Mouse (Mus musculus) layer of hippocampus, adult 8-10 months (tissue): ENCODE measurements around the gene Stk16. TPM values are rescaled to one million over a fixed set of nuclear protein-coding genes. Genes with fewer than 3 reads are reported as not detected.

ENCODE experiments used
- DNase-seq, 2 experiments: peaks; one replicate each; pipeline ENCODE4 v3.0.0; 2022; ENCODE audit warnings: low spot score in 2 of 2
- total RNA-seq, 4 experiments: library from RNA; stranded (reverse); gene quantifications; 2 replicates each; pipeline ENCODE4 v1.2.4; 2022

Stk16 gene
- total RNA-seq, 4 experiments from 2014 or later = 78.7 to 88.5 (median 84.5) TPM

- peak; percentile 80 to 82 for DNase-seq
These were observed 25.7 kb downstream of the Stk16 start, which contains the start of gene Dnajb2 for GRCm38 (mm10) chr1:75236117-75237050. TSS of gene Dnajb2 (plus strand) at chr1:75236406.

DNA sequence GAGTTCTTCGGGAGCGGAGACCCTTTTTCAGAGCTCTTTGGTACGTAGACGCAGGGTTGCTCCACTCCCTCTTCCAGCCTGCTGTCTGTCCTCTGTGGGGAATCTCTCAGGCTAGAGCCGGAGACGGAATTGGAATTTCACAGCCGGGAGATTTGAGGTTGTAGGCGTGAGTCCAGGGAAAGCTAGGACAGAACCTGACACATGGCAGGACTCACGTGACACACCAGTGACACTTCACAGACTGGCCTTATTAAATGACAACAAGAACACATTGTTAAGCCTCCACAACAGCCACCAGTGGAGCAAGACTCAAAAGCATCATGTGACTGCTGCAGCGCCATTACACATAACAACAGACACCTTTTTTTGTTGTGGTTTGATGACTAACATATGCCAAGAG lies 29.0 kb downstream of the Stk16 start:
- DNase-seq = peak in 1 of 2 experiments; percentile 77

DNA sequence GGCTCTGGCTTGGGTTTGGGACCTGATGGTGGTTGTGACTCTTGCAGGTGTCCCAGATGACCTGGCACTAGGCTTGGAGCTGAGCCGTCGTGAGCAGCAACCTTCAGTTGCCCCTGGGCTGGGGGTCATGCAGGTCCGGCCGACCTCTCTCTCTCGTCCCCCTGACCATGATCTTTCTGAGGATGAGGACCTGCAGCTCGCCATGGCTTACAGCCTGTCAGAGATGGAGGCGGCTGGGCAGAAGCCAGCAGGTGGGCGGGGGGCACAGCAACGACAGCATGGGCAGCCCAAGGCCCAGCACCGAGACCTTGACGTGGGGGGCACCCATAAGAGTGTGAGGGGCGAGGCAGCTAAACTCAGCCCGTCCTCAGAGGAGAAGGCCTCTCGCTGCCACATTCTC lies 32.8 kb downstream of the Stk16 start:
- DNase-seq = no peak

DNA sequence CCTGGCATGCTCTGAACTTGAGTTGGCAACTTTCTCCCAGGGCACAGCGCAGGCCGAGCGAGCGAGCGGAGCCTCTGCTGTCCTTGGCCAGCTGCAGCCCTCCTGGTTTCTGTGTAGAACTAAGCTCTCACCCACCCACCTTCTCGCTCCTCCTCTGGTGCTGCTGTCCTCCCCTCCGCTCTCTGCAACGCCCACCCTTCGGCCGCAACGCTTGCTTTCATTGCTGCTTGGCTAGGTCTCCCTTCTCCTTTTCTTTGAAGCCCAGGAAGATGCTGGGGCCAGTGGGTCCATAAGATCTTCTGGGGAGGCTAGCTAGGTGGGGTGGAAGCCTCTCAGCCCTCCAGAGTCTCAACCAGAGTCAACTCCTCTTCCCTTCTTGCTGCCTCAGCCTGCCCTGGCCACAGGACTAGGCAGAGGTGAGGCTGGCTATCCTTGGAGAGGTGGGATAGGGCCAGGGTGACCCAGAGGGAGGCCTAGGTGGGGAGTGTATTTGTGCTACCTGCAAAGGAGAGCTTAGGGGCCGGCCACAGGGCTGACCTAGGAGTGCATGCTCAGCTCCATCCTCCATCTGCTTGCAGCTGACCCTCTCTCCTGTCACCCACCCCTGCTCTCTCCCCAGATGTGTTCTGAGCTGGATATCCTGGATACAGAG lies 33.7 kb downstream of the Stk16 start:
- no peak for DNase-seq

GRCm38 (mm10) chr1:75244836-75245235 lies 34.2 kb downstream of the Stk16 start:
- no peak for DNase-seq

GRCm38 (mm10) chr1:75247071-75247930 lies 36.7 kb downstream of the Stk16 start:
- DNase-seq = no peak

- no peak for DNase-seq
These were observed 37.6 kb downstream of the Stk16 start for GRCm38 (mm10) chr1:75248041-75248772.

- DNase-seq = no peak
These were observed 39.9 kb downstream of the Stk16 start for GRCm38 (mm10) chr1:75250498-75250897.

DNA sequence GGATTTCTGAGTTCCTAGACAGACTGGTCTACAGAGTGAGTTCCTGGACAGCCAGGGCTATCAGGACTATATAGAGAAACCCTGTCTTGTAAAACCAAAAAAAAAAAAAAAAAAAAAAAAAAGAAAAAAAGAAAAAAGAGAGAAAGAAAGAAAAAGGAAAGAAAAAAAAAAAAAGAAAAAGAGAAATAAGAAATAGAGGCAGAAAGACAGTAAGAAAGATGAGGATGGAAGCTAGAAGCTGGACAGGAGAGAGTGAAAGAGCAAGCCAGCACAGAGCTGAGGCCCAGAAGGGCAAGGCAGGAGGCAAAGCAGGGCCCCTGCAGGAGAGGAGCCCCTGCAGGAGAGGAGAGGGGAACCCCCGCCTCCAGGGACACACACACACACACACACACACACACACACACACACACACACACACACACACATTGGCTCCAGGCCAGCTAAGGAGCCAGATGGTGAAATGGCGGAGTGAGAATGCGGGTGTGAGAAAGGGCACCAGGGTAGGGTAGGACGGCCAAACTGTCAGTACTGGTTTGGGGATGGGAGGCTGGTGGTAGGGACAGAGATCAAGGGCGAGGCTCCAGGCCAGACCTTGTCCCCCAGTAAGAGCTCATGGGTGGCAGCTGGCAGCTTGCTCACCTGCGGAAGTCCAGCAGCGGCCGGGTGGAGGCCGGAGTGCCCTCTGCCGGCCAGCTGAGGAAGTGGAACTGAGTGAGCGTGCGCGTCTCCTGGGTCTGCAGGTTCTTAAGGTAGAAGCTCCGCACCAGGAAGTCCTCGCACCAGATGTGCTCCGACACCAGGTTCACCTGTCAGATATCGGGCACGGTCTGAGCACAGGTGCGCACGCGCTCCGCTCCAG lies 40.7 kb downstream of the Stk16 start:
- DNase-seq = no peak

DNA sequence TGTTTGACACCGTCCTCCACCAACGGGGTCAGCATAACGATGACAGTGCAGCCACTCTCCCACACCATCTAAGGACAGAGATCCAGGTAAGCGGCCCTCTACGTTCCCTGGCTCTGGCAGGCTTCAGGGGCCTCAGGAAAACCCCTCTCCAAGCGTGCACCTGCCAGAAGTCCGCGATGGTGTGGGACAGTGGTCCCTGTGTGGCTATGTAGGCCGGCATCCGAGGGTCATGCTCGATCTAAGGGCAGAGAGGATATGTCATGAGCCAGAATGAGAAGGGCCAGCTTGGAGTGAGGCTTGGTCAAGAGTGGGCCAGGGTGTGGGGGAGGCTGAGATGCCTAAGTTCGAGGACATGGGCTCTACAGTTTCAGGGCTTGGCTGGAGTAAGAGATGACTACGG lies 41.7 kb downstream of the Stk16 start:
- no peak for DNase-seq

DNA sequence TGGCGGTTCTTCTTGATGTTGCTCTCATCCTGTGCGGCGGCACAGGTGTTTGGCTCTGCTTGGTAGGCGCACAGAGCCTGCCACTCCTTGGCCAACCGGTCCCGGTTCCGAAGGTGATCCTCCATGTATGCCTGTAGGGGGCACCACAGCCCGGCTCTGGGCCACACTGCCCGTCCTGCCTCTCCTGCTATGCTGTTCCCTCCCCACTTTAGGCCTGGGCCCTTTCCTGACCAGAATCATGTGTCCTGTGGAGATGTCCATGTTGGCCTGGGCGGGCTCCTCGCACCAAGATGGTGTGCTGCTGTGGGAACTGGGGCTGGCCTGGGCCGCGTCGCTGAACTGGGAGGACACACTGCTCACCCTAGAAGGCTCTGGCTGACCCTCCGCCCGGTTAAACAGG lies 42.4 kb downstream of the Stk16 start:
- DNase-seq = no peak

DNA sequence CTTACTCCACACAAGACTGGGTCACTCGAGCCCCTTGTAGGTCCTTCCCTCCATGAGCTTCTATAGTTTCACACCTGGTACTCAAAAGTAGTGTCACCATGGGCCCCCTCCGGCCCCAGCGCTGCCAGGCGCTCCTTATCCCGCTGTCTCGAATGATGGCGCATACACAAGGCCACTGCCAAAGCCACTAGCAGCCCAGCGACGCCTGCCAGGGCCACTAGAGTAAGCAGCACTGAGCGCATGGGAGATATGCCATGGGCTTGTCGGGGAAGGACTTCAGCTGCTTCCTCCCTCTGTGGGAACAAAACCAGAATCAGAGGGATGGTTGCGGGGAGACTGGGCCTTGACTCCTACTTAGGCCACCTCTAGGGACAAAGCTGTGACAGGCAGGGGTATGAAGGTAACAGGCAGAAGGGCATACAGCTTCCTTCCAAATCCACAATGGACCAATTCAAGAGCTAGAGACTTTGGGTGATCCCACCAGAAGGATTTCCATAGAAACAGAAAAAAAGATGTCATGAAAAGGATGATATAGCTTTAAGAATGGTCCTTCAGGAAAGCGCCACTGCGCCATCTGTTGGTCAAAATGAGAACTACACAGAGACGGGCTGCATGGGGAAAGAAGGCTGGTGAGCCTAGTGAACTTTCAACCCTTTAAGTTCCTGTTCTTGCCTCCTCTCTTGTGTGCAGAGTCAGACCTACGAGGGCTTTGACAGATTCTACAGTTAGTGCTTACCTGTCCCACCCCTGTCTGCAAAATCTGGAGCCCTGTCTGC lies 43.4 kb downstream of the Stk16 start:
- DNase-seq = peak in 1 of 2 experiments; percentile 85

DNA sequence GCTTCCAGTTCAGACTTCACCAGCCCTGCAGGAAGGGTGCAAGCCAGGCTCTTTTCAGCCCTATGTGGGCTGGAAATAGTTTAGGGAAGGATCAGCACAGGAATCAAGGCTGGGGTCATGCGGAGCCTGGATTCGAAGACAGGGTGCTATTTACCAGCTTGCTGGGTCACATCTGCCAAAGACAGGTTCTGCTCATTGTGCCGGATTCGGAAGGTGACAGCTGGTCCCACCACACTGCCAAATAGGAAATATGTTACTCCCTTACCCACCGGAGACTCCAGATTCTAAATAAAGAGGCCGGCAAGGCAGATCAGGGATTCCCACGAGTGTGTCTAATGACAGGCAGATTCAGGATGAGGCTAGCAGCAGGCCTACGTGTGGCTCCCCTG lies 44.0 kb downstream of the Stk16 start:
- no peak for DNase-seq

- no peak for DNase-seq
These were observed 44.9 kb downstream of the Stk16 start for GRCm38 (mm10) chr1:75255516-75256046.

DNA sequence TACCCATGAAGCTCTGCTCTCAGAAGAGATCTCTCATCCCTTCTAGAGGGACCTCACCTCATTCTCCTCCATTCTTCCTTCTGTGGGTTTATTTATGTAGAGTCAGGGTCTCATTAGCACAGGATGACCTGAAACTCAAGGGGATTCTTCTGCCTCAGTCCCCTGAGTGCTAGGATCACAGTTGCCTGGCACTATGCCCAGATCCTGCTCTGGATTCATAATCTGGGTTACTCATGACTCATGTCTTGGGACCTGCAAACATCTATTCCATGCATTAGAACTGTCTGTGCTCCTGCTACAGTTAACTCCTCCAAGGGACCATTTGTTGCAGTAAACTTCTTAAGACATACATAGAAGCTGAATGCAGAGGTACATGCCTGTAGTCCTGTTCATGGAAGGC lies 50.6 kb downstream of the Stk16 start:
- DNase-seq = no peak

- DNase-seq = no peak
These were observed 52.6 kb downstream of the Stk16 start for GRCm38 (mm10) chr1:75262969-75263951.

DNA sequence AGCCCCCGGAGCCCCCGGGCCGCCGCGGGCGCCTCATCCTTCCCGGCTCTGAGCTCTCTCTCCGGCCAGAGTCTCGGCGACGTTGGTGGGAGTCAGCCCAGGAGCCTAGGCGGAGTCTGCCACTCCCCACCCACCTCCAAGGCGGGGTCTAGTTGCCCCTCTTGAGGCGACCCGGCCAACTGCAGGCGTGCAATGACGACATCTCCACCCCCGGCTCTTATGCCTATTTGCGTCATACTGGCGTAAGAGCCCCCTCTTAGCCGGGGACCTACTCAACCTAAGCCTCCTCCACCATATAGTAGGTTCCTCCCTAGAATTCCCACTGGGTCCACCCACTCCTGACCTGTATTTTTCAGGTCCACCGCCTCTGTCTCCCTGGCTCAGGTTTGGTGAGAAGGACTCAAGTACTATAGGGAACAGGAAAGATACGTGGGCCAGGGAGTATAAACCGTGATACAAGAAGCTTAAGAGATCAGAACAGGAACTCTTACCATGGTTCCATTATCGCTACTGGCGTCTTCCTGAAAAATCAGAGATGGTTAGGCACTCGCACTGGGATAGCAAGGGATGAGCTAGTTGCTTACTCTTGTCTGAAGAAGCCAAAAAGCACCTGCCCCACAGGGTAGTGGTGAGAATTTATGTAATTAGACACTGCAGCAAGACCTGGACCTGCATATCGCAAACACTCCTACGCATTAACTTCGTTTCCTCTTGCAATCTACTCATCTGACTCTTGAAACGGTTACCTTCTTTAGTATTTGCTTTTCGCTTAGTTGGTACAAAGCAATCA lies 53.6 kb downstream of the Stk16 start, which contains the start of gene Ptprn:
Gene Ptprn (minus strand): TSS at position 412 of the 790 bp plus-strand sequence.
- DNase-seq = peak; percentile 74 to 78
